Mouse (Mus musculus) macrophage (primary cell): ENCODE results near the gene Nras. TPM values are rescaled to one million over a fixed set of nuclear protein-coding genes. Genes with fewer than 3 reads are reported as not detected.

Experiments used
- H3K27ac ChIP-seq: fragments of 350-480 bp; formaldehyde crosslinking; 2 replicates; pipeline ENCODE4 v1.9.0; 2021
- H3K36me3 ChIP-seq: fragments of 350-480 bp; formaldehyde crosslinking; 2 replicates; pipeline ENCODE4 v1.9.0; 2021; ENCODE audit errors: inconsistent target
- H3K4me3 ChIP-seq: fragments of 350-480 bp; formaldehyde crosslinking; 2 replicates; pipeline ENCODE4 v1.9.0; 2021; ENCODE audit errors: inconsistent target
- H3K79me2 ChIP-seq: fragments of 350-480 bp; formaldehyde crosslinking; 2 replicates; pipeline ENCODE4 v1.9.0; 2021; ENCODE audit errors: inconsistent target
- WGBS: methylation state at CpG from one replicate; pipeline ENCODE4 v1.1.7; 2026; ENCODE audit warnings: inconsistent platforms; ENCODE audit not compliant: missing documents; 5-methylcytosine and 5-hydroxymethylcytosine counted together
- polyA plus RNA-seq: library from polyadenylated mRNA; stranded (reverse); fragments of 250-400 nt; gene quantifications from 3 replicates; pipeline ENCODE4 v1.2.4, GENCODE M21; 2018; ENCODE audit warnings: inconsistent platforms
- total RNA-seq, 78 experiments: library from RNA; depleted of rRNA; stranded (reverse); fragments of 250-400 nt; gene quantifications; 1 replicate in 9 of 78; 2 replicates in 24 of 78; 3 replicates in 43 of 78; 4 replicates in 2 of 78; pipeline ENCODE4 v1.2.4; 2018; ENCODE audit warnings: inconsistent platforms in 56 of 78

Gene Nras
- total RNA-seq (2018; cell fraction: chromatin; rRNA removed), result 100 to 1,000 TPM in 3 of 26 experiments, 10 to 100 TPM in 23; 51.5 to 125 (median 72.1) TPM
- total RNA-seq (2018; cell fraction: cytosol; rRNA removed), result 100 to 1,000 TPM in 13 of 26 experiments, 10 to 100 TPM in 13; 80.3 to 132 (median 104) TPM
- total RNA-seq (2018; cell fraction: nucleus; rRNA removed), result 100 to 1,000 TPM in 11 of 26 experiments, 10 to 100 TPM in 15; 76.5 to 158 (median 92.8) TPM
- polyA plus RNA-seq, result 74.5 to 96.9 TPM (median 89.3 TPM) in 3 replicates

GRCm38 (mm10) chr3:103058207-103059157 lies at the start of gene Nras:
Gene Nras (plus strand): TSS chr3:103058285.
- peak within 1 kb of the TSS; percentile 89 for H3K27ac ChIP-seq
- 1% methylated on average over 42 of the region's 46 CpGs for WGBS
- H3K4me3 ChIP-seq, result peak within 1 kb of the TSS; percentile 95
- H3K79me2 ChIP-seq, result peaks cover 27% of the 10 kb centered on the region
- H3K36me3 ChIP-seq, result peaks cover 71% of the 10 kb centered on the region

- no peaks in the 10 kb centered on the region for H3K36me3 ChIP-seq
- WGBS, result 5% methylated on average over 2 of the region's 2 CpGs
- H3K27ac ChIP-seq, result peak overlapping the region; percentile 48
- no peak overlapping the region for H3K4me3 ChIP-seq
- peaks cover 19% of the 10 kb centered on the region for H3K79me2 ChIP-seq
Observed at GRCm38 (mm10) chr3:103017350-103017749, 40.7 kb upstream of the Nras start.

- peak overlapping the region; percentile 98 for H3K27ac ChIP-seq
- peaks cover 41% of the 10 kb centered on the region for H3K79me2 ChIP-seq
- peak overlapping the region; percentile 96 for H3K4me3 ChIP-seq
- H3K36me3 ChIP-seq, result no peaks in the 10 kb centered on the region
- WGBS, result 78% methylated on average over 2 of the region's 2 CpGs
Observed at GRCm38 (mm10) chr3:103019462-103019861, 38.6 kb upstream of the Nras start.

GRCm38 (mm10) chr3:103020249-103020942 lies 37.7 kb upstream of the Nras start, which contains the start of gene Csde1:
Gene Csde1 (plus strand): TSS chr3:103020426.
- WGBS, result under 1% methylated on average over 54 of the region's 55 CpGs
- peak within 1 kb of the TSS; percentile 98 for H3K27ac ChIP-seq
- no peaks in the 10 kb centered on the region for H3K36me3 ChIP-seq
- peaks cover 50% of the 10 kb centered on the region for H3K79me2 ChIP-seq
- H3K4me3 ChIP-seq, result peak within 1 kb of the TSS; percentile 96

GRCm38 (mm10) chr3:103020943-103021638 lies 37.0 kb upstream of the Nras start:
- Histone ChIP-seq H3K79me2 (peaks cover 57% of the 10 kb centered on the region), H3K4me3 (peak overlapping the region; percentile 96), H3K36me3 (no peaks in the 10 kb centered on the region), H3K27ac (peak overlapping the region; percentile 98)
- 1% methylated on average over 32 of the region's 37 CpGs for WGBS

- H3K27ac ChIP-seq, result no peak overlapping the region
- H3K79me2 ChIP-seq, result peaks cover 100% of the 10 kb centered on the region
- peaks cover 24% of the 10 kb centered on the region for H3K36me3 ChIP-seq
- WGBS, result 50% methylated on average over 1 of the region's 1 CpGs
- H3K4me3 ChIP-seq, result no peak overlapping the region
Observed at GRCm38 (mm10) chr3:103026174-103026573, 31.9 kb upstream of the Nras start.

- Histone ChIP-seq H3K36me3 (peaks cover 75% of the 10 kb centered on the region), H3K79me2 (peaks cover 57% of the 10 kb centered on the region), H3K4me3 (no peak overlapping the region), H3K27ac (no peak overlapping the region)
- WGBS, result 94% methylated on average over 6 of the region's 6 CpGs
Observed at GRCm38 (mm10) chr3:103040285-103040684, 17.8 kb upstream of the Nras start.

GRCm38 (mm10) chr3:103040861-103041379 lies 17.2 kb upstream of the Nras start:
- Histone ChIP-seq H3K4me3 (no peak overlapping the region), H3K27ac (no peak overlapping the region), H3K79me2 (peaks cover 50% of the 10 kb centered on the region), H3K36me3 (peaks cover 81% of the 10 kb centered on the region)
- 100% methylated on average over 1 of the region's 1 CpGs for WGBS

GRCm38 (mm10) chr3:103056016-103056595 lies 2.0 kb upstream of the Nras start:
- 96% methylated on average over 5 of the region's 5 CpGs for WGBS
- peaks cover 71% of the 10 kb centered on the region for H3K36me3 ChIP-seq
- H3K79me2 ChIP-seq, result peaks cover 27% of the 10 kb centered on the region
- H3K4me3 ChIP-seq, result no peak overlapping the region
- H3K27ac ChIP-seq, result no peak overlapping the region

GRCm38 (mm10) chr3:103057752-103058151 lies 333 bp upstream of the Nras start:
- Histone ChIP-seq H3K4me3 (peak overlapping the region; percentile 95), H3K36me3 (peaks cover 71% of the 10 kb centered on the region), H3K27ac (peak overlapping the region; percentile 43), H3K79me2 (peaks cover 27% of the 10 kb centered on the region)
- WGBS, result 12% methylated on average over 10 of the region's 10 CpGs

- H3K36me3 ChIP-seq, result peaks cover 53% of the 10 kb centered on the region
- H3K27ac ChIP-seq, result no peak overlapping the region
- no peak overlapping the region for H3K4me3 ChIP-seq
- no peaks in the 10 kb centered on the region for H3K79me2 ChIP-seq
- WGBS, result 98% methylated on average over 8 of the region's 8 CpGs
Observed at GRCm38 (mm10) chr3:103066927-103067326, 8.8 kb downstream of the Nras start.

GRCm38 (mm10) chr3:103068971-103069370 lies 10.9 kb downstream of the Nras start:
- Histone ChIP-seq H3K27ac (no peak overlapping the region), H3K79me2 (no peaks in the 10 kb centered on the region), H3K36me3 (peaks cover 33% of the 10 kb centered on the region), H3K4me3 (no peak overlapping the region)
- 93% methylated on average over 6 of the region's 6 CpGs for WGBS

- H3K27ac ChIP-seq, result no peak within 1 kb of the TSS
- H3K36me3 ChIP-seq, result no peaks in the 10 kb centered on the region
- H3K79me2 ChIP-seq, result no peaks in the 10 kb centered on the region
- 81% methylated on average over 5 of the region's 5 CpGs for WGBS
- H3K4me3 ChIP-seq, result no peak within 1 kb of the TSS
Observed at GRCm38 (mm10) chr3:103073771-103074170, 15.7 kb downstream of the Nras start, which contains the start of gene Ampd1. Gene Ampd1 (plus strand): TSS chr3:103074014.
